Mouse (Mus musculus): ENCODE results near the gene Aptx. TPM values are rescaled to one million over a fixed set of nuclear protein-coding genes. Genes with fewer than 3 reads are reported as not detected.

Aptx gene
- total RNA-seq (2023) = 10 to 100 TPM; 30.0 to 33.3 TPM

GRCm38 (mm10) chr4:40702797-40703709 lies at the start of gene Aptx:
Aptx (minus strand) TSS chr4:40703194.

GRCm38 (mm10) chr4:40722011-40722666 lies 19.1 kb upstream of the Aptx start, which contains the start of gene Dnaja1:
Dnaja1 (plus strand) TSS chr4:40722150.

Other genes with a start within 250 kb of the Aptx start
- gene Tmem215, start 231.0 kb downstream of the Aptx start, total RNA-seq (2023) = not detected
- gene Dnaja1, start 19.0 kb upstream of the Aptx start, total RNA-seq (2023) = 100 to 1,000 TPM; 218 to 520 TPM
- gene Smu1, start 54.7 kb upstream of the Aptx start, total RNA-seq (2023) = 10 to 100 TPM; 85.5 to 87.1 TPM
- 10 to 100 TPM; 41.7 to 42.9 TPM for gene B4galt1, start 150.8 kb upstream of the Aptx start, total RNA-seq (2023)
- not detected for gene Spink4, start 216.9 kb upstream of the Aptx start, total RNA-seq (2023)
- gene Bag1, start 245.1 kb upstream of the Aptx start, total RNA-seq (2023) = 10 to 100 TPM; 66.9 to 69.8 TPM
- gene Chmp5, start 245.2 kb upstream of the Aptx start, total RNA-seq (2023) = 10 to 100 TPM; 39.9 to 43.6 TPM

Measured in B cell, adult 67 days (primary cell).